Comparison of ENCODE assay signal across 20 mouse cellular contexts in genomic region chr11:62184900-62185299, GRCm38 (mm10).
DNase-seq lines count a peak whose midpoint lies in the region; ATAC-seq lines count a peak whose summit lies in the region.
"Had no signal": no experiment of that assay in that cellular context is flagged by ENCODE, and none has a peak within 500 bp of the region (broad histone marks: within the 10 kb centered on the region; RNA-seq: fewer than 3 reads in every experiment).

No protein-coding gene starts in this region.

- peak; percentile 33 for DNase-seq in adrenal gland, adult 2 months
- DNase-seq in adrenal gland, postnatal 10 days: no peak
- DNase-seq in CD4-positive helper T cell, adult 2 months (ENCODE audit: low read depth, low spot score): peak; percentile 28
- DNase-seq in c-Kit-positive CD71-negative TER-119-negative erythroid progenitor cells, embryonic 14.5 days (ENCODE audit: low read depth): peak; percentile 33
- no peak for DNase-seq in liver
- no peak for DNase-seq in ovary, postnatal 36 days (ENCODE audit: low spot score)
- DNase-seq: cerebellum, adult 18-20 months; heart, postnatal 4 days; kidney, adult 8-10 months; kidney, postnatal 4 days; liver, postnatal 0 days; lung, postnatal 4 days; right cerebral cortex, adult 18-20 months; spleen, adult 18-20 months had no signal

- H3K4me1 ChIP-seq in megakaryocyte, embryonic 14.5 days: peaks cover 41% of the 10 kb centered on the region
- H3K4me1 ChIP-seq: forebrain, embryonic 15.5 days; limb, embryonic 13.5 days; stomach, embryonic 15.5 days had no signal

- H3K36me3 ChIP-seq in megakaryocyte, embryonic 14.5 days (replicated peaks; ENCODE audit: low read length): peaks cover 46% of the 10 kb centered on the region
- H3K36me3 ChIP-seq: forebrain, embryonic 15.5 days; stomach, embryonic 15.5 days had no signal

- no peaks in the 10 kb centered on the region for H3K27me3 ChIP-seq in megakaryocyte, embryonic 14.5 days (replicated peaks)
- H3K27me3 ChIP-seq: forebrain, embryonic 15.5 days; limb, embryonic 13.5 days; stomach, embryonic 15.5 days had no signal

- H3K9me3 ChIP-seq in megakaryocyte, embryonic 14.5 days: peaks cover 9% of the 10 kb centered on the region
- H3K9me3 ChIP-seq: forebrain, embryonic 15.5 days; limb, embryonic 13.5 days; stomach, embryonic 15.5 days had no signal

- peak overlapping the region; percentile 70 for H3K4me3 ChIP-seq in megakaryocyte, embryonic 14.5 days (replicated peaks)
- H3K4me3 ChIP-seq: forebrain, embryonic 15.5 days; limb, embryonic 13.5 days; stomach, embryonic 15.5 days had no signal

- ATAC-seq in cerebellum, adult (ENCODE audit: insufficient number of reproducible peaks, low FRiP score, low TSS enrichment): no peak
- ATAC-seq: forebrain, embryonic 15.5 days; hindbrain, postnatal 0 days; liver, postnatal 0 days had no signal

Comparison
In these comparisons a context has a peak if more than half of its experiments do, and no peak if none do; other contexts are left out.
1. DNase-seq: peak in adrenal gland, adult 2 months (single experiment), CD4-positive helper T cell, adult 2 months (single experiment) and c-Kit-positive CD71-negative TER-119-negative erythroid progenitor cells, embryonic 14.5 days (single experiment); none in adrenal gland, postnatal 10 days (single experiment), liver (single experiment) and ovary, postnatal 36 days (single experiment).